Comparison of ENCODE assay signal across 24 mouse cellular contexts in genomic region chr4:100155731-100156130, GRCm38 (mm10).
DNase-seq lines count a peak whose midpoint lies in the region; ATAC-seq lines count a peak whose summit lies in the region.
"Had no signal": no experiment of that assay in that cellular context is flagged by ENCODE, and none has a peak within 500 bp of the region (broad histone marks: within the 10 kb centered on the region; RNA-seq: fewer than 3 reads in every experiment).

No protein-coding gene starts in this region.

- no peaks in the 10 kb centered on the region for H3K4me1 ChIP-seq in heart, embryonic 11.5 days (ENCODE audit: control insufficient read depth, insufficient read depth, low read length)
- H3K4me1 ChIP-seq in kidney, embryonic 15.5 days: peaks cover 15% of the 10 kb centered on the region
- peaks cover 43% of the 10 kb centered on the region for H3K4me1 ChIP-seq in limb, embryonic 10.5 days
- peaks cover 4% of the 10 kb centered on the region; the same call in 1 of the 2 replicates for H3K4me1 ChIP-seq in intestine, embryonic 16.5 days (ENCODE audit: control insufficient read depth, insufficient read depth, low read length)

- no peaks in the 10 kb centered on the region for H3K36me3 ChIP-seq in heart, embryonic 11.5 days (ENCODE audit: control insufficient read depth, insufficient read depth, low read length)
- no peaks in the 10 kb centered on the region for H3K36me3 ChIP-seq in kidney, embryonic 15.5 days
- no peaks in the 10 kb centered on the region for H3K36me3 ChIP-seq in limb, embryonic 10.5 days
- no peaks in the 10 kb centered on the region for H3K36me3 ChIP-seq in intestine, embryonic 16.5 days (ENCODE audit: control insufficient read depth, insufficient read depth, low read length)
- H3K36me3 ChIP-seq: embryonic facial prominence, embryonic 10.5 days; embryonic facial prominence, embryonic 12.5 days; forebrain, embryonic 15.5 days; G1E had no signal

- no peak overlapping the region for H3K4me2 ChIP-seq in heart, embryonic 11.5 days
- H3K4me2 ChIP-seq in kidney, embryonic 15.5 days: no peak overlapping the region
- H3K4me2 ChIP-seq in intestine, embryonic 16.5 days (ENCODE audit: low read depth, low read length): no peak overlapping the region
- H3K4me2 ChIP-seq: embryonic facial prominence, embryonic 12.5 days; forebrain, embryonic 13.5 days; forebrain, embryonic 15.5 days had no signal

- no peak overlapping the region for H3K4me3 ChIP-seq in heart, embryonic 11.5 days (ENCODE audit: low read depth, low read length)
- H3K4me3 ChIP-seq in kidney, embryonic 15.5 days (replicated peaks): no peak overlapping the region
- H3K4me3 ChIP-seq in limb, embryonic 10.5 days: no peak overlapping the region
- H3K4me3 ChIP-seq in intestine, embryonic 16.5 days (ENCODE audit: low read length): no peak overlapping the region
- H3K4me3 ChIP-seq: embryonic facial prominence, embryonic 10.5 days; embryonic facial prominence, embryonic 12.5 days; forebrain, embryonic 13.5 days; forebrain, embryonic 15.5 days had no signal

- H3K27me3 ChIP-seq in heart, embryonic 11.5 days (ENCODE audit: control insufficient read depth, insufficient read depth, low read length): no peaks in the 10 kb centered on the region
- H3K27me3 ChIP-seq in kidney, embryonic 15.5 days: no peaks in the 10 kb centered on the region
- H3K27me3 ChIP-seq in limb, embryonic 10.5 days (ENCODE audit: low read depth, poor library complexity, severe bottlenecking): no peaks in the 10 kb centered on the region
- no peaks in the 10 kb centered on the region for H3K27me3 ChIP-seq in intestine, embryonic 16.5 days (replicated peaks; ENCODE audit: control insufficient read depth, insufficient read depth, low read length)
- H3K27me3 ChIP-seq: CH12.LX; embryonic facial prominence, embryonic 12.5 days; forebrain, embryonic 13.5 days; forebrain, embryonic 15.5 days; Patski had no signal

- peak; percentile 66 for DNase-seq in heart, adult 11 months
- DNase-seq in kidney, adult 9 months: peak; percentile 33
- no peak for DNase-seq in limb, embryonic 10.5 days (ENCODE audit: low spot score)
- DNase-seq: adrenal gland, adult 8-10 months; adrenal gland, postnatal 14 days; adrenal gland, postnatal 36 days; B cell, adult 2 months; cerebellum, adult 11-12 months; cerebellum, adult 2 months; cerebellum, adult 9-10 months; cerebellum, postnatal 10 days; cerebellum, postnatal 25 days had no signal

- H3K27ac ChIP-seq in heart, embryonic 11.5 days (ENCODE audit: low read depth, low read length): no peak overlapping the region
- no peak overlapping the region for H3K27ac ChIP-seq in kidney, embryonic 15.5 days
- H3K27ac ChIP-seq in limb, embryonic 10.5 days: peak overlapping the region; percentile 5; the same call in 1 of the 2 replicates
- H3K27ac ChIP-seq in intestine, embryonic 16.5 days (ENCODE audit: low read length): no peak overlapping the region
- H3K27ac ChIP-seq: embryonic facial prominence, embryonic 12.5 days; forebrain, embryonic 13.5 days; forebrain, embryonic 15.5 days had no signal

- ATAC-seq in heart, embryonic 11.5 days (replicated peaks; ENCODE audit: insufficient number of reproducible peaks, low FRiP score, low TSS enrichment): no peak
- no peak for ATAC-seq in kidney, embryonic 15.5 days (replicated peaks; ENCODE audit: low FRiP score)
- ATAC-seq in intestine, embryonic 16.5 days: no peak
- ATAC-seq: activated CD4-positive, CD25-positive, alpha-beta regulatory T cell, adult 4 months; CD4-positive, CD25-positive, alpha-beta regulatory T cell, adult 4 months; forebrain, embryonic 13.5 days; forebrain, embryonic 15.5 days; Patski had no signal

- H3K9ac ChIP-seq in heart, embryonic 11.5 days (ENCODE audit: low read depth, low read length): no peak overlapping the region
- H3K9ac ChIP-seq in kidney, embryonic 15.5 days: no peak overlapping the region
- H3K9ac ChIP-seq in intestine, embryonic 16.5 days (ENCODE audit: low read depth, low read length): no peak overlapping the region
- H3K9ac ChIP-seq: forebrain, embryonic 13.5 days; forebrain, embryonic 15.5 days had no signal

- 89% methylated on average over 3 of the region's 3 CpGs for WGBS in heart, embryonic 11.5 days (ENCODE audit: insufficient replicate concordance)
- 87% methylated on average over 3 of the region's 3 CpGs for WGBS in kidney, embryonic 15.5 days
- WGBS in limb, embryonic 10.5 days: 74% methylated on average over 3 of the region's 3 CpGs
- WGBS in intestine, embryonic 16.5 days: 91% methylated on average over 3 of the region's 3 CpGs

- H3K9me3 ChIP-seq in heart, embryonic 11.5 days (replicated peaks; ENCODE audit: control insufficient read depth, low read length): no peaks in the 10 kb centered on the region
- no peaks in the 10 kb centered on the region for H3K9me3 ChIP-seq in kidney, embryonic 15.5 days (replicated peaks)
- H3K9me3 ChIP-seq in limb, embryonic 10.5 days (replicated peaks): no peaks in the 10 kb centered on the region
- H3K9me3 ChIP-seq in intestine, embryonic 16.5 days (ENCODE audit: control insufficient read depth, low read length): no peaks in the 10 kb centered on the region
- H3K9me3 ChIP-seq: embryonic facial prominence, embryonic 10.5 days; embryonic facial prominence, embryonic 12.5 days; forebrain, embryonic 13.5 days; forebrain, embryonic 15.5 days; G1E had no signal
